Mouse (Mus musculus) limb, embryonic 11.5 days (tissue): ENCODE data around the gene Nos3. TPM values are rescaled to one million over a fixed set of nuclear protein-coding genes. Genes with fewer than 3 reads are reported as not detected.

ENCODE experiments used
- ATAC-seq: fragments of 200-750 bp; cut with Nextera tagmentation; 2 replicates; pipeline ENCODE4 v1.8.0; 2017; ENCODE audit warnings: low read depth; ENCODE audit not compliant: insufficient number of reproducible peaks, low FRiP score, low TSS enrichment
- DNase-seq: peaks from one replicate; pipeline ENCODE4 v3.0.0-alpha.2; 2015; ENCODE audit warnings: low spot score
- H3K27ac ChIP-seq: fragments of 300-500 bp; sonication (generic); replicated peaks from 2 replicates; pipeline ENCODE4 v1.5.1; 2014; ENCODE audit warnings: low read depth, mild to moderate bottlenecking, low read length
- H3K27me3 ChIP-seq: fragments of 300-500 bp; sonication (generic); 2 replicates; pipeline ENCODE4 v1.6.1; 2014; ENCODE audit warnings: mild to moderate bottlenecking, low read length, mixed read lengths; ENCODE audit not compliant: control insufficient read depth, insufficient read depth
- H3K36me3 ChIP-seq: fragments of 300-500 bp; sonication (generic); 2 replicates; pipeline ENCODE4 v1.6.1; 2014; ENCODE audit warnings: mild to moderate bottlenecking, low read length, moderate library complexity, mixed read lengths; ENCODE audit not compliant: control insufficient read depth, insufficient read depth
- H3K4me1 ChIP-seq: fragments of 300-500 bp; sonication (generic); 2 replicates; pipeline ENCODE4 v1.6.1; 2014; ENCODE audit warnings: low read length, mixed read lengths; ENCODE audit not compliant: control insufficient read depth, insufficient read depth
- H3K4me2 ChIP-seq: fragments of 300-500 bp; sonication (generic); 2 replicates; pipeline ENCODE4 v1.6.1; 2014; ENCODE audit warnings: low read depth, mild to moderate bottlenecking, moderate library complexity; ENCODE audit not compliant: severe bottlenecking
- H3K4me3 ChIP-seq: fragments of 300-500 bp; sonication (generic); 2 replicates; pipeline ENCODE4 v1.5.1; 2014; ENCODE audit warnings: low read depth, low read length
- H3K9ac ChIP-seq: fragments of 300-500 bp; sonication (generic); 2 replicates; pipeline ENCODE4 v1.6.1; 2014; ENCODE audit warnings: mild to moderate bottlenecking, low read length
- H3K9me3 ChIP-seq: fragments of 300-500 bp; sonication (generic); 2 replicates; pipeline ENCODE4 v1.6.1; 2016; ENCODE audit warnings: low read length; ENCODE audit not compliant: control insufficient read depth
- WGBS: fragments of 180-500 bp; shearing (Covaris S2); extraction: QIAGEN DNeasy Blood & Tissue Kit; methylation state at CpG from one replicate; pipeline ENCODE4 v1.1.7; 2014; 5-methylcytosine and 5-hydroxymethylcytosine counted together
- polyA plus RNA-seq: library from polyadenylated mRNA; unstranded; fragments of >200 nt; fragmentation: Nextera tagmentation; extraction: Ambion mirVana; gene quantifications from 2 replicates; pipeline ENCODE4 v1.2.1, GENCODE M21; 2014

Nos3 gene
- polyA plus RNA-seq, 1 experiment from 2014 or later = 5.3 TPM

DNA sequence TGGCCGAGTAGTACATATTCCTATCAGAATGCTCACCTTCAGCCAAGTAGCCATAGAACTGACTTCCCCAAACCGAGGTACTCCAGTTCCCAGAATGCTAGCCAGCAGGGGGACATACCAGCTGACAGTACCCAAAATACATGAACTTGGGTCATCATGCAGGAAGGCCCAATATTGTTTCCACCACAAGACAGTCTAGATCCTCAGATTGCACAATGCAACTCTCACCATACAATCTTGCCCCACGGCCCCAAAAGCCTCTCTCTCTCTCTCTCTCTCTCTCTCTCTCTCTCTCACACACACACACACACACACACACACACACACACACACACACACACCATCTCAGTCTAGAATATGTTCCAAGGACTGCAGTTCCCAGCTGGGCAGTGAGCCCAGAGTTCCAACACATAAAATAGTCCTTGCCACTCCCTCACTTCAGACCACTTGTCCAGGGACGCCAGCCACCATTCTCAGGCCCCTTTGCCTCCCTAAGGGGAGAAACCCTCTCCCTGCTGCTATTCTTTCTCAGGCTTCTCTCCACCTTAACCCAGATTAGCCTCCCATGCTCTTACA, 37.7 kb upstream of the Nos3 start:
- ATAC-seq (no peak), DNase-seq (no peak)
- WGBS = 80% methylated on average over 4 of the region's 4 CpGs
- Histone ChIP-seq H3K9ac (no peak overlapping the region), H3K4me1 (peaks cover 26% of the 10 kb centered on the region), H3K36me3 (0 out of 2 replicates have a peak, but pooled peaks cover 3% of the 10 kb centered on the region), H3K9me3 (no peaks in the 10 kb centered on the region), H3K27me3 (peaks cover 4% of the 10 kb centered on the region; the same call in 1 of the 2 replicates), H3K27ac (no peak overlapping the region), H3K4me2 (no peak overlapping the region), H3K4me3 (no peak overlapping the region)

GRCm38 (mm10) chr5:24328813-24329211, 35.8 kb upstream of the Nos3 start:
- 74% methylated on average over 6 of the region's 6 CpGs for WGBS
- Histone ChIP-seq H3K27me3 (peaks cover 4% of the 10 kb centered on the region; the same call in 1 of the 2 replicates), H3K27ac (peak overlapping the region; percentile 48; the same call in 1 of the 2 replicates), H3K4me1 (peaks cover 16% of the 10 kb centered on the region), H3K9ac (peak overlapping the region; percentile 61), H3K4me2 (peak overlapping the region; percentile 74), H3K4me3 (peak overlapping the region; percentile 31), H3K36me3 (0 out of 2 replicates have a peak, but pooled peaks cover 3% of the 10 kb centered on the region), H3K9me3 (no peaks in the 10 kb centered on the region)
- ATAC-seq (no peak; the same call in 1 of the 2 replicates), DNase-seq (no peak)

GRCm38 (mm10) chr5:24329212-24329964, 35.2 kb upstream of the Nos3 start:
- Histone ChIP-seq H3K4me2 (peak overlapping the region; percentile 74), H3K27ac (peak overlapping the region; percentile 48), H3K36me3 (0 out of 2 replicates have a peak, but pooled peaks cover 3% of the 10 kb centered on the region), H3K9ac (peak overlapping the region; percentile 61), H3K27me3 (peaks cover 3% of the 10 kb centered on the region; the same call in 1 of the 2 replicates), H3K4me1 (peaks cover 16% of the 10 kb centered on the region), H3K4me3 (peak overlapping the region; percentile 31), H3K9me3 (no peaks in the 10 kb centered on the region)
- ATAC-seq (peak; percentile 78), DNase-seq (peak; percentile 82)
- WGBS = 5% methylated on average over 26 of the region's 27 CpGs

GRCm38 (mm10) chr5:24329965-24330298, 34.7 kb upstream of the Nos3 start:
- no peaks in the 10 kb centered on the region for H3K36me3 ChIP-seq
- WGBS = 32% methylated on average over 5 of the region's 5 CpGs
- ATAC-seq (no peak), DNase-seq (no peak)
- no peaks in the 10 kb centered on the region for H3K27me3 ChIP-seq
- no peak overlapping the region; the same call in 1 of the 2 replicates for H3K9ac ChIP-seq
- H3K27ac ChIP-seq = peak overlapping the region; percentile 38
- peak overlapping the region; percentile 74 for H3K4me2 ChIP-seq
- peak overlapping the region; percentile 31; the same call in 1 of the 2 replicates for H3K4me3 ChIP-seq
- no peaks in the 10 kb centered on the region for H3K9me3 ChIP-seq
- peaks cover 16% of the 10 kb centered on the region for H3K4me1 ChIP-seq

- no peak overlapping the region for H3K9ac ChIP-seq
- peaks cover 16% of the 10 kb centered on the region for H3K4me1 ChIP-seq
- no peaks in the 10 kb centered on the region for H3K27me3 ChIP-seq
- no peak overlapping the region for H3K27ac ChIP-seq
- H3K4me3 ChIP-seq = no peak overlapping the region
- H3K4me2 ChIP-seq = no peak overlapping the region
- ATAC-seq (no peak), DNase-seq (no peak)
- H3K9me3 ChIP-seq = no peaks in the 10 kb centered on the region
- 82% methylated on average over 4 of the region's 4 CpGs for WGBS
- no peaks in the 10 kb centered on the region for H3K36me3 ChIP-seq
Measured at GRCm38 (mm10) chr5:24332401-24332800, 32.2 kb upstream of the Nos3 start.

DNA sequence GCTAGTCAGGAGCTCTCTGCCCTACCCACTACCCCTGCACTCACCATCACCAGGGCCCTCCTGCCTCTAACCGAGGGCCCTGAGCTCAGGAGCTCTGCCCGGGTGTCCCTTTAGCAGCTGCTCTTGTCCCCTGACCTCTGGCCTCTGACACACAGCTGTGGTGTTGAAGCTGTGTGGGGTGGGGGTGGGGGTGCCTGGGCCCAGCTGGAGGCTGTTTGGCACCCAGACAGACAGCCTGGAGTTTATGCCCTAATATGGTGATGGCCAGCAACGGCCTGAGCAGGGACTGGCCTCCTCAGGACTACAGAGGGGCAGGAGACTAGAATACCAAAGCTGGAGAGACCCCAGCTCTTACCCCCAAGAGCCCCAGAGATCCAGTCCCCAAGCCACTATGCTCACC, 29.9 kb upstream of the Nos3 start:
- Histone ChIP-seq H3K27me3 (no peaks in the 10 kb centered on the region), H3K9ac (no peak overlapping the region), H3K27ac (no peak overlapping the region), H3K9me3 (no peaks in the 10 kb centered on the region), H3K4me2 (no peak overlapping the region), H3K36me3 (no peaks in the 10 kb centered on the region), H3K4me1 (peaks cover 4% of the 10 kb centered on the region), H3K4me3 (no peak overlapping the region)
- 3% methylated on average over 3 of the region's 3 CpGs for WGBS
- ATAC-seq (no peak), DNase-seq (no peak)

- H3K9me3 ChIP-seq = no peaks in the 10 kb centered on the region
- H3K27me3 ChIP-seq = no peaks in the 10 kb centered on the region
- H3K4me1 ChIP-seq = no peaks in the 10 kb centered on the region
- no peak overlapping the region for H3K27ac ChIP-seq
- 29% methylated on average over 3 of the region's 3 CpGs for WGBS
- no peak overlapping the region for H3K4me3 ChIP-seq
- peak; percentile 69 for DNase-seq
- no peaks in the 10 kb centered on the region for H3K36me3 ChIP-seq
- ATAC-seq = peak; percentile 75
- H3K4me2 ChIP-seq = no peak overlapping the region
- H3K9ac ChIP-seq = no peak overlapping the region
Measured at GRCm38 (mm10) chr5:24335888-24336511, 28.6 kb upstream of the Nos3 start.

- H3K27ac ChIP-seq = no peak overlapping the region
- H3K4me1 ChIP-seq = no peaks in the 10 kb centered on the region
- H3K4me2 ChIP-seq = no peak overlapping the region
- H3K27me3 ChIP-seq = no peaks in the 10 kb centered on the region
- ATAC-seq (no peak), DNase-seq (no peak)
- 33% methylated on average over 9 of the region's 9 CpGs for WGBS
- H3K9ac ChIP-seq = 0 out of 2 replicates have a peak overlapping the region, but pooled peaks have one; percentile 5
- H3K36me3 ChIP-seq = no peaks in the 10 kb centered on the region
- H3K4me3 ChIP-seq = no peak overlapping the region
- H3K9me3 ChIP-seq = no peaks in the 10 kb centered on the region
Measured at GRCm38 (mm10) chr5:24337366-24337765, 27.2 kb upstream of the Nos3 start.
